Mouse (Mus musculus): ENCODE measurements at regions not wholly inside any gene's neighbourhood (a gene's known extent, or its start where the extent isn't known, plus 50 kb on each side); places are given as distances from the start of the nearest gene placed in this dataset.

- Histone ChIP-seq H3K27ac (ENCODE audit: low read length) (peak overlapping the region; percentile 37; the same call in 1 of the 2 replicates), H3K4me1 (replicated peaks; ENCODE audit: control insufficient read depth, insufficient read depth, low read length) (peaks cover 6% of the 10 kb centered on the region), H3K4me3 (ENCODE audit: low read length) (no peak overlapping the region), H3K36me3 (ENCODE audit: control insufficient read depth, insufficient read depth, low read length) (no peaks in the 10 kb centered on the region), H3K27me3 (ENCODE audit: control insufficient read depth, insufficient read depth, low read depth, low read length) (no peaks in the 10 kb centered on the region), H3K9me3 (ENCODE audit: control insufficient read depth, low read length) (no peaks in the 10 kb centered on the region), H3K4me2 (ENCODE audit: low read depth, low read length) (peak overlapping the region; percentile 22), H3K9ac (ENCODE audit: low read length) (no peak overlapping the region)
- ATAC-seq (ENCODE audit: low read depth) = no peak
- WGBS = 44% methylated on average over 3 of the region's 3 CpGs
Observed at GRCm38 (mm10) chr1:41652210-41652609, 846.8 kb downstream of the Tmem182 start.

- peaks cover 6% of the 10 kb centered on the region for H3K4me1 ChIP-seq (replicated peaks; ENCODE audit: control insufficient read depth, insufficient read depth, low read length)
- WGBS = 20% methylated on average over 8 of the region's 8 CpGs
- no peaks in the 10 kb centered on the region for H3K9me3 ChIP-seq (ENCODE audit: control insufficient read depth, low read length)
- no peaks in the 10 kb centered on the region for H3K36me3 ChIP-seq (ENCODE audit: control insufficient read depth, insufficient read depth, low read length)
- H3K27me3 ChIP-seq (ENCODE audit: control insufficient read depth, insufficient read depth, low read depth, low read length) = no peaks in the 10 kb centered on the region
- ATAC-seq (ENCODE audit: low read depth) = peak; percentile 83
- H3K27ac ChIP-seq (ENCODE audit: low read length) = peak overlapping the region; percentile 52
- no peak overlapping the region for H3K4me3 ChIP-seq (ENCODE audit: low read length)
- no peak overlapping the region for H3K9ac ChIP-seq (ENCODE audit: low read length)
- H3K4me2 ChIP-seq (ENCODE audit: low read depth, low read length) = peak overlapping the region; percentile 22
Observed at GRCm38 (mm10) chr1:41652646-41653427, 847.4 kb downstream of the Tmem182 start.

GRCm38 (mm10) chr1:41674086-41674485, 868.7 kb downstream of the Tmem182 start:
- Histone ChIP-seq H3K4me1 (replicated peaks; ENCODE audit: control insufficient read depth, insufficient read depth, low read length) (no peaks in the 10 kb centered on the region), H3K27ac (ENCODE audit: low read length) (no peak overlapping the region), H3K9me3 (ENCODE audit: control insufficient read depth, low read length) (no peaks in the 10 kb centered on the region), H3K4me3 (ENCODE audit: low read length) (no peak overlapping the region), H3K4me2 (ENCODE audit: low read depth, low read length) (no peak overlapping the region), H3K27me3 (ENCODE audit: control insufficient read depth, insufficient read depth, low read depth, low read length) (no peaks in the 10 kb centered on the region), H3K9ac (ENCODE audit: low read length) (no peak overlapping the region), H3K36me3 (ENCODE audit: control insufficient read depth, insufficient read depth, low read length) (no peaks in the 10 kb centered on the region)
- 65% methylated on average over 6 of the region's 6 CpGs for WGBS
- no peak for ATAC-seq (ENCODE audit: low read depth)

GRCm38 (mm10) chr1:41675345-41675744, 869.9 kb downstream of the Tmem182 start:
- no peak overlapping the region for H3K27ac ChIP-seq (ENCODE audit: low read length)
- WGBS = 44% methylated on average over 6 of the region's 6 CpGs
- no peaks in the 10 kb centered on the region for H3K9me3 ChIP-seq (ENCODE audit: control insufficient read depth, low read length)
- H3K9ac ChIP-seq (ENCODE audit: low read length) = no peak overlapping the region
- H3K27me3 ChIP-seq (ENCODE audit: control insufficient read depth, insufficient read depth, low read depth, low read length) = no peaks in the 10 kb centered on the region
- H3K36me3 ChIP-seq (ENCODE audit: control insufficient read depth, insufficient read depth, low read length) = no peaks in the 10 kb centered on the region
- H3K4me1 ChIP-seq (replicated peaks; ENCODE audit: control insufficient read depth, insufficient read depth, low read length) = no peaks in the 10 kb centered on the region
- no peak overlapping the region for H3K4me3 ChIP-seq (ENCODE audit: low read length)
- no peak for ATAC-seq (ENCODE audit: low read depth)
- H3K4me2 ChIP-seq (ENCODE audit: low read depth, low read length) = no peak overlapping the region

- WGBS = 10% methylated on average over 3 of the region's 3 CpGs
- Histone ChIP-seq H3K4me2 (ENCODE audit: low read depth, low read length) (no peak overlapping the region), H3K9ac (ENCODE audit: low read length) (no peak overlapping the region), H3K4me1 (replicated peaks; ENCODE audit: control insufficient read depth, insufficient read depth, low read length) (no peaks in the 10 kb centered on the region), H3K4me3 (ENCODE audit: low read length) (no peak overlapping the region), H3K27me3 (ENCODE audit: control insufficient read depth, insufficient read depth, low read depth, low read length) (no peaks in the 10 kb centered on the region), H3K27ac (ENCODE audit: low read length) (no peak overlapping the region), H3K36me3 (ENCODE audit: control insufficient read depth, insufficient read depth, low read length) (no peaks in the 10 kb centered on the region), H3K9me3 (ENCODE audit: control insufficient read depth, low read length) (no peaks in the 10 kb centered on the region)
- ATAC-seq (ENCODE audit: low read depth) = peak; percentile 56; the same call in 1 of the 2 replicates
Observed at GRCm38 (mm10) chr1:41705692-41706091, 900.3 kb downstream of the Tmem182 start.

GRCm38 (mm10) chr1:41742644-41743331, 937.4 kb downstream of the Tmem182 start:
- Histone ChIP-seq H3K9me3 (ENCODE audit: control insufficient read depth, low read length) (no peaks in the 10 kb centered on the region), H3K4me3 (ENCODE audit: low read length) (no peak overlapping the region), H3K4me1 (replicated peaks; ENCODE audit: control insufficient read depth, insufficient read depth, low read length) (no peaks in the 10 kb centered on the region), H3K27me3 (ENCODE audit: control insufficient read depth, insufficient read depth, low read depth, low read length) (no peaks in the 10 kb centered on the region), H3K4me2 (ENCODE audit: low read depth, low read length) (no peak overlapping the region), H3K27ac (ENCODE audit: low read length) (no peak overlapping the region), H3K36me3 (ENCODE audit: control insufficient read depth, insufficient read depth, low read length) (no peaks in the 10 kb centered on the region), H3K9ac (ENCODE audit: low read length) (no peak overlapping the region)
- WGBS = 79% methylated on average over 5 of the region's 5 CpGs
- ATAC-seq (ENCODE audit: low read depth) = no peak

GRCm38 (mm10) chr1:41743332-41743710, 937.9 kb downstream of the Tmem182 start:
- H3K4me1 ChIP-seq (replicated peaks; ENCODE audit: control insufficient read depth, insufficient read depth, low read length) = no peaks in the 10 kb centered on the region
- no peak overlapping the region for H3K27ac ChIP-seq (ENCODE audit: low read length)
- no peaks in the 10 kb centered on the region for H3K9me3 ChIP-seq (ENCODE audit: control insufficient read depth, low read length)
- no peak overlapping the region for H3K9ac ChIP-seq (ENCODE audit: low read length)
- no peak overlapping the region for H3K4me2 ChIP-seq (ENCODE audit: low read depth, low read length)
- no peak overlapping the region for H3K4me3 ChIP-seq (ENCODE audit: low read length)
- 87% methylated on average over 6 of the region's 6 CpGs for WGBS
- no peaks in the 10 kb centered on the region for H3K36me3 ChIP-seq (ENCODE audit: control insufficient read depth, insufficient read depth, low read length)
- no peak for ATAC-seq (ENCODE audit: low read depth)
- no peaks in the 10 kb centered on the region for H3K27me3 ChIP-seq (ENCODE audit: control insufficient read depth, insufficient read depth, low read depth, low read length)

GRCm38 (mm10) chr1:41744531-41744930, 939.1 kb downstream of the Tmem182 start:
- no peak overlapping the region for H3K4me2 ChIP-seq (ENCODE audit: low read depth, low read length)
- H3K4me1 ChIP-seq (replicated peaks; ENCODE audit: control insufficient read depth, insufficient read depth, low read length) = no peaks in the 10 kb centered on the region
- no peak overlapping the region for H3K9ac ChIP-seq (ENCODE audit: low read length)
- H3K4me3 ChIP-seq (ENCODE audit: low read length) = no peak overlapping the region
- H3K9me3 ChIP-seq (ENCODE audit: control insufficient read depth, low read length) = no peaks in the 10 kb centered on the region
- no peaks in the 10 kb centered on the region for H3K27me3 ChIP-seq (ENCODE audit: control insufficient read depth, insufficient read depth, low read depth, low read length)
- 54% methylated on average over 3 of the region's 3 CpGs for WGBS
- H3K36me3 ChIP-seq (ENCODE audit: control insufficient read depth, insufficient read depth, low read length) = no peaks in the 10 kb centered on the region
- H3K27ac ChIP-seq (ENCODE audit: low read length) = no peak overlapping the region
- no peak for ATAC-seq (ENCODE audit: low read depth)

GRCm38 (mm10) chr1:41759366-41759765, 936.2 kb upstream of the Pou3f3 start:
- no peak for ATAC-seq (ENCODE audit: low read depth)

More at GRCm38 (mm10) chr1:41759366-41759765, 936.2 kb upstream of the Pou3f3 start:
- no peaks in the 10 kb centered on the region for H3K27me3 ChIP-seq (ENCODE audit: control insufficient read depth, insufficient read depth, low read depth, low read length)
- no peaks in the 10 kb centered on the region for H3K9me3 ChIP-seq (ENCODE audit: control insufficient read depth, low read length)
- WGBS = 74% methylated on average over 6 of the region's 6 CpGs
- no peak overlapping the region for H3K9ac ChIP-seq (ENCODE audit: low read length)
- no peaks in the 10 kb centered on the region for H3K4me1 ChIP-seq (replicated peaks; ENCODE audit: control insufficient read depth, insufficient read depth, low read length)
- H3K36me3 ChIP-seq (ENCODE audit: control insufficient read depth, insufficient read depth, low read length) = no peaks in the 10 kb centered on the region
- no peak overlapping the region for H3K4me3 ChIP-seq (ENCODE audit: low read length)
- H3K4me2 ChIP-seq (ENCODE audit: low read depth, low read length) = no peak overlapping the region
- no peak overlapping the region for H3K27ac ChIP-seq (ENCODE audit: low read length)
